Mouse (Mus musculus) kidney, adult 9 months (tissue): ENCODE data around the gene Aoc3.

Source experiments
- DNase-seq: peaks from one replicate; pipeline ENCODE4 v3.0.0; 2022

Gene Aoc3

DNA sequence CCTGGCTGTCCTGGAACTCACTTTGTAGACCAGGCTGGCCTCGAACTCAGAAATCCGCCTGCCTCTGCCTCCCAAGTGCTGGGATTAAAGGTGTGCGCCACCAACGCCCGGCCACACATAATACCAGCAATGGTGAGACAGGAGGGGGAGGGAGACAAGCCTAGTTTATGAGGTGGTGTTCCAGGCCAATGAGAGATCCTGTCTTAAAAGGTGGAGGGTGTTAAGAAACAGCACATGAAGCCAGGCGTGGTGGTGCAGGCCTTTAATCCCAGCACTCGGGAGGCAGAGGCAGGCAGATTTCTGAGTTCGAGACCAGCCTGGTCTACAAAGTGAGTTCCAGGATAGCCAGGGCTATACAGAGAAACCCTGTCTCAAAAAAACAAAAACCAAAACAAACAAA lies 47.8 kb downstream of the Aoc3 start:
- DNase-seq, result peak; percentile 64

DNA sequence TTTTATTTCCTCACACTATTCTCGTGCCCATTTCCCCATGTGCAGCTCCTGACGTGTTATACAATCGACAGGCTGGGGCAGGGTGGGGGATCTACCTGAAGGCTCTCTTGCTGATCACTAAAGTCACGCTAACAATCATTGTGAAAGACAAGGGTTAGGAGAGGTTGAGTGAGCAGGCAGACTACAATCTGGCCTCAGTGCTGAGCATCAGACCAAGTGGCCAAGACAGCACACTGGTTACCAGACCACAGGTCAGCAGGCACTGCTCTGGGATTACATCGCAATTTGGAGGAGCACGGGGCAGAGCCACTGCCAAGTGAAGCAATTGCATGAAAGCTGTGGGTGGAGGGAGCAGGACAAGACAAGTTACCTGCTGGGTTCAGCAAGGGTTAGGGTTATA lies 48.5 kb downstream of the Aoc3 start:
- DNase-seq, result peak; percentile 76

DNA sequence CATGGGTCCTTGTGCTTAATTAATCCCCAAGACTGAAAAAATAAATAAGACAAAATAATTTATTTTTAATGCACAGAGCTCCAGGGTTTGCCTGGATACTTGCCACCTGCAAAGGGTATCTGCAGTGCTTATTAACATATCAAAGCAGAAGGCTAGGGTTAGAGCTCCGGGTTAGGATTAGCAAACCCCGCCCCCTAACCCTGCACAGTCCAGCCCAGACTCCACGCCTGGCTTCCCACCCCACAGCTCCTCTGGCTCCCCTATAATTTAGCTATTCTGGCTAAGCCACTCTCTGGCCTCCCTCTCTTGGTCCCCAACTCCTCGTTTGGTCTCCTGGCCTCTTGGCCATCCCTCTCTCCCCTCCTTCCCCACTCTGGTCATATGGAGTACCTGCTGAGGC lies 51.4 kb downstream of the Aoc3 start:
- DNase-seq, result no peak
